Mouse (Mus musculus): ENCODE data around the gene Atp4b. TPM values are rescaled to one million over a fixed set of nuclear protein-coding genes. Genes with fewer than 3 reads are reported as not detected.

Atp4b gene
- polyA plus RNA-seq, 1 experiment from 2014 or later, result not detected

Other genes with a start within 250 kb of the Atp4b start
- gene Lamp1, start 237.7 kb downstream of the Atp4b start, polyA plus RNA-seq (2015; fragmentation: Nextera tagmentation; extraction: Ambion mirVana), result 317 and 318 TPM in 2 replicates
- gene Grtp1, start 196.2 kb downstream of the Atp4b start, polyA plus RNA-seq (2015; fragmentation: Nextera tagmentation; extraction: Ambion mirVana), result 11.0 and 12.2 TPM in 2 replicates
- gene Adprhl1, start 142.7 kb downstream of the Atp4b start, polyA plus RNA-seq (2015; fragmentation: Nextera tagmentation; extraction: Ambion mirVana), result 250 and 252 TPM in 2 replicates
- gene Dcun1d2, start 108.7 kb downstream of the Atp4b start, polyA plus RNA-seq (2015; fragmentation: Nextera tagmentation; extraction: Ambion mirVana), result 32.2 and 32.6 TPM in 2 replicates
- gene Tmco3, start 108.6 kb downstream of the Atp4b start, polyA plus RNA-seq (2015; fragmentation: Nextera tagmentation; extraction: Ambion mirVana), result 32.1 and 35.0 TPM in 2 replicates
- 79.6 and 93.6 TPM in 2 replicates for gene Tfdp1, start 58.1 kb downstream of the Atp4b start, polyA plus RNA-seq (2015; fragmentation: Nextera tagmentation; extraction: Ambion mirVana)
- gene Grk1, start 8.3 kb upstream of the Atp4b start, polyA plus RNA-seq (2015; fragmentation: Nextera tagmentation; extraction: Ambion mirVana), result 0.03 TPM in 1 of 2 replicates, not detected in the other
- gene Tmem255b, start 38.4 kb upstream of the Atp4b start, polyA plus RNA-seq (2015; fragmentation: Nextera tagmentation; extraction: Ambion mirVana), result 2.3 and 3.1 TPM in 2 replicates
- 268 and 275 TPM in 2 replicates for gene Gas6, start 97.7 kb upstream of the Atp4b start, polyA plus RNA-seq (2015; fragmentation: Nextera tagmentation; extraction: Ambion mirVana)
- gene 1700029H14Rik, start 165.6 kb upstream of the Atp4b start, polyA plus RNA-seq (2015; fragmentation: Nextera tagmentation; extraction: Ambion mirVana), result not detected in 2 replicates

All from heart, embryonic 16.5 days (tissue).